In genomic region chr3:37510055-37511032, GRCm38 (mm10) we compare ENCODE assay signal across 10 mouse cellular contexts.
DNase-seq lines count a peak whose midpoint lies in the region; ATAC-seq and TF ChIP-seq lines count a peak whose summit lies in the region.
"Had no signal": no experiment of that assay in that cellular context is flagged by ENCODE, and none has a peak within 500 bp of the region (broad histone marks: within the 10 kb centered on the region; RNA-seq: fewer than 3 reads in every experiment).

No protein-coding gene starts in this region.

- no peak for ATAC-seq in embryonic facial prominence, embryonic 11.5 days (replicated peaks; ENCODE audit: insufficient number of reproducible peaks, low FRiP score, low TSS enrichment, low read depth)
- peak; percentile 99 for ATAC-seq in liver, postnatal 0 days

- WGBS in embryonic facial prominence, embryonic 11.5 days: 81% methylated on average over 7 of the region's 7 CpGs
- 79% methylated on average over 7 of the region's 7 CpGs for WGBS in embryonic facial prominence, embryonic 10.5 days
- WGBS in liver, postnatal 0 days (ENCODE audit: insufficient replicate concordance): 54% methylated on average over 7 of the region's 7 CpGs
- 88% methylated on average over 7 of the region's 7 CpGs for WGBS in thymus, adult 2 months

- H3K4me1 ChIP-seq in embryonic facial prominence, embryonic 11.5 days (ENCODE audit: control insufficient read depth, insufficient read depth, low read length): no peaks in the 10 kb centered on the region
- no peaks in the 10 kb centered on the region for H3K4me1 ChIP-seq in embryonic facial prominence, embryonic 10.5 days
- no peaks in the 10 kb centered on the region for H3K4me1 ChIP-seq in ES-E14 (ENCODE audit: control insufficient read depth in 2 of 2, insufficient read depth in 2 of 2, low read length in 2 of 2, poor library complexity in 1 of 2)
- peaks cover 12% of the 10 kb centered on the region for H3K4me1 ChIP-seq in liver, postnatal 0 days (ENCODE audit: insufficient read depth)
- H3K4me1 ChIP-seq in thymus, adult 2 months (replicated peaks; ENCODE audit: control insufficient read depth, insufficient read depth, low read length): no peaks in the 10 kb centered on the region
- H3K4me1 ChIP-seq: embryonic facial prominence, embryonic 15.5 days had no signal

- no peak overlapping the region for H3K9ac ChIP-seq in embryonic facial prominence, embryonic 11.5 days (replicated peaks; ENCODE audit: low read length)
- H3K9ac ChIP-seq in ES-E14 (ENCODE audit: insufficient read depth, low read depth, low read length, poor library complexity, severe bottlenecking): no peak overlapping the region
- H3K9ac ChIP-seq in liver, postnatal 0 days (replicated peaks): no peak overlapping the region
- H3K9ac ChIP-seq: embryonic facial prominence, embryonic 15.5 days had no signal

- TF ChIP-seq CTCF in liver, postnatal 0 days (IDR thresholded peaks at IDR 0.05; ENCODE audit: low read depth): no peak
- no peak for TF ChIP-seq CTCF in thymus, adult 2 months (IDR thresholded peaks at IDR 0.05; ENCODE audit: borderline replicate concordance, control insufficient read depth, extremely low read depth, insufficient read depth, low read length, poor library complexity)

- no peaks in the 10 kb centered on the region for H3K9me3 ChIP-seq in embryonic facial prominence, embryonic 11.5 days (replicated peaks; ENCODE audit: control insufficient read depth, low read length)
- no peaks in the 10 kb centered on the region for H3K9me3 ChIP-seq in embryonic facial prominence, embryonic 10.5 days
- H3K9me3 ChIP-seq in ES-E14 (ENCODE audit: control insufficient read depth, insufficient read depth, low read depth, low read length): no peaks in the 10 kb centered on the region
- H3K9me3 ChIP-seq in liver, postnatal 0 days (ENCODE audit: low read length): no peaks in the 10 kb centered on the region
- H3K9me3 ChIP-seq: embryonic facial prominence, embryonic 15.5 days had no signal

- in situ Hi-C loops in ES-E14 (cut with MboI; ENCODE audit: low sequenced_read_pairs in 2 of 2, unreplicated experiment in 2 of 2): no loop called here

- TF ChIP-seq EP300 in liver, postnatal 0 days (IDR thresholded peaks at IDR 0.05; ENCODE audit: low read depth): peak; percentile 98

- H3K36me3 ChIP-seq in embryonic facial prominence, embryonic 11.5 days (replicated peaks; ENCODE audit: control insufficient read depth, insufficient read depth, low read depth, low read length): no peaks in the 10 kb centered on the region
- H3K36me3 ChIP-seq in embryonic facial prominence, embryonic 10.5 days (replicated peaks): no peaks in the 10 kb centered on the region
- H3K36me3 ChIP-seq in ES-E14 (ENCODE audit: control insufficient read depth, insufficient read depth, low read length, poor library complexity, severe bottlenecking): no peaks in the 10 kb centered on the region
- no peaks in the 10 kb centered on the region for H3K36me3 ChIP-seq in liver, postnatal 0 days (replicated peaks; ENCODE audit: insufficient read depth, low read length)
- no peaks in the 10 kb centered on the region for H3K36me3 ChIP-seq in thymus, adult 2 months (ENCODE audit: control insufficient read depth, insufficient read depth, low read length)
- H3K36me3 ChIP-seq: embryonic facial prominence, embryonic 15.5 days had no signal

- H3K4me2 ChIP-seq in embryonic facial prominence, embryonic 11.5 days (ENCODE audit: low read depth, low read length): no peak overlapping the region
- peak overlapping the region; percentile 36 for H3K4me2 ChIP-seq in liver, postnatal 0 days (ENCODE audit: low read depth, low read length)
- H3K4me2 ChIP-seq: embryonic facial prominence, embryonic 15.5 days had no signal

- H3K27ac ChIP-seq in embryonic facial prominence, embryonic 11.5 days (replicated peaks; ENCODE audit: low read depth, low read length): no peak overlapping the region
- H3K27ac ChIP-seq in embryonic facial prominence, embryonic 10.5 days (replicated peaks): no peak overlapping the region
- H3K27ac ChIP-seq in ES-E14 (ENCODE audit: insufficient read depth, low read depth, low read length, poor library complexity, severe bottlenecking): no peak overlapping the region
- H3K27ac ChIP-seq in liver, postnatal 0 days (ENCODE audit: low read depth): peak overlapping the region; percentile 90
- H3K27ac ChIP-seq in thymus, adult 2 months (ENCODE audit: control insufficient read depth, insufficient read depth, low read length): no peak overlapping the region
- H3K27ac ChIP-seq: embryonic facial prominence, embryonic 15.5 days had no signal

- H3K4me3 ChIP-seq in embryonic facial prominence, embryonic 11.5 days (ENCODE audit: low read depth, low read length): no peak overlapping the region
- no peak overlapping the region for H3K4me3 ChIP-seq in embryonic facial prominence, embryonic 10.5 days
- no peak overlapping the region for H3K4me3 ChIP-seq in ES-E14 (ENCODE audit: insufficient read depth in 1 of 2, low read depth in 1 of 2, low read length in 2 of 2, poor library complexity in 1 of 2, severe bottlenecking in 1 of 2)
- H3K4me3 ChIP-seq in liver, postnatal 0 days (ENCODE audit: low read depth, low read length): no peak overlapping the region
- H3K4me3 ChIP-seq in thymus, adult 2 months (ENCODE audit: control insufficient read depth, insufficient read depth, low read length): no peak overlapping the region
- H3K4me3 ChIP-seq: embryonic facial prominence, embryonic 15.5 days had no signal

- DNase-seq in embryonic facial prominence, embryonic 11.5 days (ENCODE audit: low spot score): peak; percentile 4
- no peak for DNase-seq in embryonic facial prominence, embryonic 10.5 days (ENCODE audit: low spot score)
- DNase-seq in ES-E14 (ENCODE audit: low read depth, low spot score): no peak
- peak; percentile 84 for DNase-seq in c-Kit-negative CD71-positive TER-119-positive erythroid progenitor cells, embryonic 14.5 days (ENCODE audit: low read depth, low spot score)
- peak; percentile 77 for DNase-seq in liver, postnatal 0 days
- DNase-seq in thymus, adult 2 months: no peak
- DNase-seq in Muller cell, postnatal 12 days (ENCODE audit: inconsistent ontology term): no peak
- DNase-seq in gastrocnemius, postnatal 25 days: no peak
- DNase-seq: heart, postnatal 14 days had no signal

- no peaks in the 10 kb centered on the region for H3K27me3 ChIP-seq in embryonic facial prominence, embryonic 11.5 days (ENCODE audit: control insufficient read depth, insufficient read depth, low read length)
- no peaks in the 10 kb centered on the region for H3K27me3 ChIP-seq in embryonic facial prominence, embryonic 10.5 days (replicated peaks; ENCODE audit: low read depth, poor library complexity, severe bottlenecking)
- no peaks in the 10 kb centered on the region for H3K27me3 ChIP-seq in liver, postnatal 0 days (ENCODE audit: insufficient read depth, low read length)
- no peaks in the 10 kb centered on the region for H3K27me3 ChIP-seq in thymus, adult 2 months (ENCODE audit: control insufficient read depth, insufficient read depth, low read length)
- H3K27me3 ChIP-seq: embryonic facial prominence, embryonic 15.5 days had no signal

- no peak for TF ChIP-seq POLR2A in thymus, adult 2 months (IDR thresholded peaks at IDR 0.05; ENCODE audit: control insufficient read depth, extremely low read depth, insufficient read depth, low read length, poor library complexity)

TF ChIP-seq in ES-E14, 5 proteins besides CTCF, POLR2A, EP300 and RAD21:
- no peak for TF ChIP-seq HCFC1 (IDR thresholded peaks at IDR 0.05; ENCODE audit: borderline replicate concordance, insufficient read depth, low read length)
- TF ChIP-seq MAFK (IDR thresholded peaks at IDR 0.05; ENCODE audit: insufficient read depth, low read depth, low read length): peak; percentile 88
- no peak for TF ChIP-seq CHD2 (IDR thresholded peaks at IDR 0.05; ENCODE audit: low read depth, low read length)
- TF ChIP-seq ZC3H11A (IDR thresholded peaks at IDR 0.05; ENCODE audit: borderline replicate concordance, low read depth, low read length): no peak
- TF ChIP-seq ZNF384 (IDR thresholded peaks at IDR 0.05; ENCODE audit: low read depth, low read length): no peak
TF ChIP-seq in ES-E14: peak in this region for 1.

Comparison
In these comparisons a context has a peak if more than half of its experiments do, and no peak if none do; other contexts are left out.
1. DNase-seq: peak in embryonic facial prominence, embryonic 11.5 days (single experiment), c-Kit-negative CD71-positive TER-119-positive erythroid progenitor cells, embryonic 14.5 days (single experiment) and liver, postnatal 0 days (single experiment); none in embryonic facial prominence, embryonic 10.5 days (single experiment), ES-E14 (single experiment), thymus, adult 2 months (single experiment), Muller cell, postnatal 12 days (single experiment) and gastrocnemius, postnatal 25 days (single experiment).